Mouse (Mus musculus): ENCODE measurements at regions not wholly inside any gene's neighbourhood (a gene's known extent, or its start where the extent isn't known, plus 50 kb on each side); places are given as distances from the start of the nearest gene placed in this dataset.
A peak's percentile ranks its signal among the peaks of the same experiment; 100 is the strongest.

DNA sequence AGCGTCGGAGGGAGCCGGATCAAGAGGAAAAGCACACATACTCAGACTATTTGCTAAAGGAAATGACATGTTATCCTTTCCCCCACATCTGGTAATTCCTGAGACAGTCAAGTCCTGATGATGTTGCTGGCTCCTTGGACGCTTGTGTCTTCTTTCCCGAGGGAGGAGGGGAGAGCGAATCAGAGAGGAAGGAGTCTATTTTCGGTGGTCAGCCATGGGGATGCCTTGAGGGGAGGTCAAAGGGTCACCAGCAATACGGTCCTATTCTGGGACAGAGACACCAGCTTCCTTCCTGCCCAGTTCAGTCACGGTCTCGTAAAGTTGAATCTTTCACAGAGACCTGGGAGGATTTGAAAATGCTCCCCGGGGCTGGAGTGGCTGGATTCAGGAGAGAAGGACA lies 62.1 kb upstream of the Ahctf1 start:
- peak; percentile 64 for ATAC-seq (ENCODE audit: low FRiP score, low TSS enrichment)
- 25% methylated on average over 11 of the region's 11 CpGs for WGBS

DNA sequence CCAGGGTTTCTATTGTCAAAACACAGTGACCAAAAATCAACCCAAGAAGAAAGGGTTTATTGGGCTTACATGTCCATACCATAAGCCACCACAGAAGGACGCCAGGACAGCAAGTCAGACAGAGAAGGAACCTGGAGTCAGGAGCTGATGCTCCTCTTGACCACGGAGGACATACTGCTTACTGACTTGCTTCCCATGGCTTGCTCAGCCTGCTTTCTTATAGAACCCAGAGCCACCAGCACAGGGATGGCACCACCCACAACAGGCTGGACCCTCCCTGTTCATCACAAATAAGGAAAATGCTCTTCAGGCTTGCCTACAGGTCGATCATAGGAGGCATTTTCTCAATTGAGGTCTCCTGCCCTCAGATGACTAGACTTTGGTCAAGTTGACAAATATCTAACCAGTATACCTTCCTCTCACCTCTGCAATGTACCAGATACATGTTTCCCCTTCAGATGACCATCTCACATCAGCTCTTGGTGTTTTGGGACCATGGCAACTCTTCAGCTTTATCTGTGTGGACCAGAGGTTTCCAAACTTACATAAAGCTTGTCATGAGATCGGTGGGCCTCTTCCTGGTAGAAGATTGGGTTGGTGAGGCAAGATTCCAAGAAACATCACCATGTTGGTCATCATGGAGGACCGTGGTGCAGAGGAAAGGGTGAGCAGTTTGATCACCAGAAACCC lies 61.2 kb upstream of the Ahctf1 start:
- Histone ChIP-seq H3K9ac (replicated peaks; ENCODE audit: low read length) (no peak overlapping the region), H3K4me3 (ENCODE audit: low read length) (no peak overlapping the region), H3K9me3 (ENCODE audit: low read length) (no peaks in the 10 kb centered on the region), H3K4me2 (replicated peaks; ENCODE audit: low read depth, low read length) (no peak overlapping the region), H3K27ac (ENCODE audit: low read length) (no peak overlapping the region), H3K27me3 (ENCODE audit: insufficient read depth, low read length) (no peaks in the 10 kb centered on the region), H3K4me1 (ENCODE audit: insufficient read depth, low read length) (peaks cover 18% of the 10 kb centered on the region), H3K36me3 (ENCODE audit: insufficient read depth, low read length) (no peaks in the 10 kb centered on the region)
- WGBS, result 90% methylated on average over 5 of the region's 5 CpGs
- ATAC-seq (ENCODE audit: low FRiP score, low TSS enrichment), result no peak

More for the DNA sequence above, 62.1 kb upstream of the Ahctf1 start:
- Histone ChIP-seq H3K27ac (ENCODE audit: low read length) (peak overlapping the region; percentile 93), H3K9me3 (ENCODE audit: low read length) (no peaks in the 10 kb centered on the region), H3K36me3 (ENCODE audit: insufficient read depth, low read length) (no peaks in the 10 kb centered on the region), H3K9ac (replicated peaks; ENCODE audit: low read length) (peak overlapping the region; percentile 42), H3K4me3 (ENCODE audit: low read length) (no peak overlapping the region), H3K4me2 (replicated peaks; ENCODE audit: low read depth, low read length) (peak overlapping the region; percentile 26), H3K27me3 (ENCODE audit: insufficient read depth, low read length) (no peaks in the 10 kb centered on the region), H3K4me1 (ENCODE audit: insufficient read depth, low read length) (peaks cover 16% of the 10 kb centered on the region)

DNA sequence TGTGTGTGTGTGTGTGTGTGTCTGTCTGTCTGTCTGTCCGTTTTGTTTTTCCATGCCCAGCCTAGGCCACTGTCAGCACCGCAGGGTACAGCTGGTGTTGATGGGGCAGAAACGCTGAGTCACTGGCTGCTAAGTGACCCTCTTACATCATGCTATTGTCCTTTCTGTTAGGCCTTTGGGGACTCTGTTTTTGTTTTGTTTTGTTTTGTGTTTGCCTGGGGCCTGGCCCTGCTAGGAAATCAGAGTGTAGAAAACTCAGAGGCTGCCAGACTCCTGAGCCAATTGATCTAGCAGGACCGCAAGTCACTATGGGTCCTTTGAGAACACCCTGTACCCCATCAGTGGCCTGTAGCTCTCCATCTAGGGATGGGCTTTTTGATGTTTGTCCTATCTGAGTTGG lies 59.9 kb upstream of the Ahctf1 start:
- H3K4me3 ChIP-seq (ENCODE audit: low read length), result no peak overlapping the region
- WGBS, result 67% methylated on average over 4 of the region's 4 CpGs
- H3K4me2 ChIP-seq (replicated peaks; ENCODE audit: low read depth, low read length), result no peak overlapping the region
- H3K9me3 ChIP-seq (ENCODE audit: low read length), result no peaks in the 10 kb centered on the region
- ATAC-seq (ENCODE audit: low FRiP score, low TSS enrichment), result no peak
- H3K4me1 ChIP-seq (ENCODE audit: insufficient read depth, low read length), result peaks cover 21% of the 10 kb centered on the region
- H3K27me3 ChIP-seq (ENCODE audit: insufficient read depth, low read length), result no peaks in the 10 kb centered on the region
- H3K36me3 ChIP-seq (ENCODE audit: insufficient read depth, low read length), result no peaks in the 10 kb centered on the region
- H3K27ac ChIP-seq (ENCODE audit: low read length), result no peak overlapping the region
- H3K9ac ChIP-seq (replicated peaks; ENCODE audit: low read length), result no peak overlapping the region

DNA sequence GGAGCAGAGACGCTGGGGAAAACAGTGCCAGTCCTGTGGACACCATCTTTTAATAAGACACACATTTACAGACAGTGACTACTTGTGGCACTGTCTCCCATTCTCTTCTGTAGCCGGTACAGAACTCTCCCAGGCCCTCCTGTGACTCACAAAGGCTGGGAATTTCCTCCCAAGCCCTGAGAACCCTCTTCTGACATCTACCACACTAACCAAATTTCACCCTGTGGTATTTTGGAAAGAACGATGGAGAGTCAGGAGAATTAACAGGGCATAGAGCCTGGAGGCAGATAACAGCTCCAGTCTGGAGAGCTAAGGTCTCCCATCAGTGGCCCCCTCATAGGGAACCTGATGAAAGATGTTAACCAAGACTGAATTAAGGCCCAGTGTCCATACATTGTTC lies 59.5 kb upstream of the Ahctf1 start:
- H3K9ac ChIP-seq (replicated peaks; ENCODE audit: low read length), result no peak overlapping the region
- H3K4me3 ChIP-seq (ENCODE audit: low read length), result no peak overlapping the region
- no peak for ATAC-seq (ENCODE audit: low FRiP score, low TSS enrichment)
- 75% methylated on average over 3 of the region's 3 CpGs for WGBS
- H3K27me3 ChIP-seq (ENCODE audit: insufficient read depth, low read length), result no peaks in the 10 kb centered on the region
- H3K4me2 ChIP-seq (replicated peaks; ENCODE audit: low read depth, low read length), result no peak overlapping the region
- H3K9me3 ChIP-seq (ENCODE audit: low read length), result no peaks in the 10 kb centered on the region
- H3K27ac ChIP-seq (ENCODE audit: low read length), result no peak overlapping the region
- H3K36me3 ChIP-seq (ENCODE audit: insufficient read depth, low read length), result no peaks in the 10 kb centered on the region
- peaks cover 21% of the 10 kb centered on the region for H3K4me1 ChIP-seq (ENCODE audit: insufficient read depth, low read length)

DNA sequence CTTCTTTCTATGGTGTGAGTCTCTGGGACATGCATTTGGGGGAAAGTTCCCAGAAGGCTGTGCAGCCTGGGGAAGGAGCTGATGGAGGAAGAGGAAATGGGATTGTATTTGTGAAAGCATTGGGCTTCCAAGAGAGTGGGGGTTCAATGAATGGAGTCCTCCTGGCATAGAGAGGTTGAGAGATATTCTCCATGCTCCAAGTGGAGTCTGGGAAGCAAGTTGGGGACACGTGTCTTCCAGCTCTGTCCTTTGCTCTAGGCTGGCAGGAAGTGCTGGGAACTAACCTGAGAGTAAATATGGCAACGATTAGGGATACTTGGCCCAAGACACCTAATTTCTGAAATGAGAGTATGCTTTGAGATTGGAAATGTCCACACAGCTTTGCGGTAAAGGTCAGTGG lies 58.3 kb upstream of the Ahctf1 start:
- H3K4me2 ChIP-seq (replicated peaks; ENCODE audit: low read depth, low read length), result no peak overlapping the region
- no peak overlapping the region for H3K4me3 ChIP-seq (ENCODE audit: low read length)
- no peak for ATAC-seq (ENCODE audit: low FRiP score, low TSS enrichment)
- H3K27ac ChIP-seq (ENCODE audit: low read length), result no peak overlapping the region
- H3K9me3 ChIP-seq (ENCODE audit: low read length), result no peaks in the 10 kb centered on the region
- no peaks in the 10 kb centered on the region for H3K36me3 ChIP-seq (ENCODE audit: insufficient read depth, low read length)
- peaks cover 16% of the 10 kb centered on the region for H3K4me1 ChIP-seq (ENCODE audit: insufficient read depth, low read length)
- H3K9ac ChIP-seq (replicated peaks; ENCODE audit: low read length), result no peak overlapping the region
- 91% methylated on average over 3 of the region's 3 CpGs for WGBS
- H3K27me3 ChIP-seq (ENCODE audit: insufficient read depth, low read length), result no peaks in the 10 kb centered on the region

DNA sequence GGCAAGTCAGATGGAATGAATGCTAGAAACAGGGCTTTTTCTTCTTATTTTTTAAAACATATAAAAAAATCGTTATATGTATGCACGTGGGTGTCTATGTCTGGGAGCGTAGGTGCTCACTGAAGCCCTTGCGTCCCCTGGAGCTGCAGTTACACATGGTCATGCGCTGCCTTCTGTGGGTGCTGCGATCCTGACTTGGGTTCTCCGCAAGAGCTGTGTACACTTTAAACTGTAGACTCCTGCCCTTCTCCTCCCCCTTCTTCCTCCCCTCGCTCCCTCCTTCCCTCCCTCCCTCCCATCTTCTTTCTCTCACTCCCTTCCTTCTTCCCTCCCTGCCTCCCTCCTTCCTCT lies 56.0 kb upstream of the Ahctf1 start:
- Histone ChIP-seq H3K9ac (replicated peaks; ENCODE audit: low read length) (no peak overlapping the region), H3K4me3 (ENCODE audit: low read length) (no peak overlapping the region), H3K4me1 (ENCODE audit: insufficient read depth, low read length) (peaks cover 5% of the 10 kb centered on the region; the same call in 1 of the 2 replicates), H3K27ac (ENCODE audit: low read length) (no peak overlapping the region), H3K36me3 (ENCODE audit: insufficient read depth, low read length) (no peaks in the 10 kb centered on the region), H3K27me3 (ENCODE audit: insufficient read depth, low read length) (no peaks in the 10 kb centered on the region), H3K4me2 (replicated peaks; ENCODE audit: low read depth, low read length) (no peak overlapping the region), H3K9me3 (ENCODE audit: low read length) (no peaks in the 10 kb centered on the region)
- 76% methylated on average over 8 of the region's 8 CpGs for WGBS
- peak; percentile 72 for ATAC-seq (ENCODE audit: low FRiP score, low TSS enrichment)

DNA sequence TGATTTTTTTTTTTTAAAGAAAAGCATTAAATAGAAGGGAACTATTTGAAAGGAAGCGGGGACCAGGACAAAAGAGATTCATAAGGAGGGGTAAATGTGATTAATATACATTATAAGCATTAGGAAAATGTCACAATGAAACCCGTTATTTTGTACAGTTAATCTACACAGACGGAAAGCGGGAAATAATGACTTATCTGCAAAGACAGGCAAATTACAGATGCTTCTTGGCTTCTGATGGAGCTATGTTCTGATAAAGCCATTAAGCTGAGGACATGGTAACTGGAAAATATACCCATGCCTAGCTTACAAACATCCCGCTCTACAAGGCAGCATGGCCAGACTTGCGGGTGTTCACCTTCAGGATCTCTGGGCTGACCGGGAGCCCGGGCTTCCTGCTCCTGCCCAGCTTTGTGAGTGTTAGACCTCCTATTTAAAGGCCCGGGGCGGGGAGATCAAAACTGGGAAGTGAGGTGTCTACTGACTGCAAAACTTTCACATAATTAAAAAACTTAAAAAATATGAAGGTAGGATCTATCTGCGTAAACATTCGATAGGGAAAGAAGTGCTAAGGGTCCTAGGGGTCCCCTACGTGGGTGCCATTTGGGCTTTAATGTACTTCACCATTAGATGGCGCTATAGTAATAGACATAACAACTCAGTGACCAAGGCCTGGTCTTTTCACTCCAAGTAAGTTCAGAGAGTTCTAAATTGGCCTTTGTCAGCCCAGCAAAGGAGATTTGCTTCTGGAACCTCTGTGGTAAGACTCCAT lies 55.5 kb upstream of the Ahctf1 start:
- no peak overlapping the region for H3K27ac ChIP-seq (ENCODE audit: low read length)
- peaks cover 8% of the 10 kb centered on the region; the same call in 1 of the 2 replicates for H3K4me1 ChIP-seq (ENCODE audit: insufficient read depth, low read length)
- no peaks in the 10 kb centered on the region for H3K27me3 ChIP-seq (ENCODE audit: insufficient read depth, low read length)
- H3K9ac ChIP-seq (replicated peaks; ENCODE audit: low read length), result peak overlapping the region; percentile 50; the same call in 1 of the 2 replicates
- peak overlapping the region; percentile 33 for H3K4me2 ChIP-seq (replicated peaks; ENCODE audit: low read depth, low read length)
- no peaks in the 10 kb centered on the region for H3K36me3 ChIP-seq (ENCODE audit: insufficient read depth, low read length)
- peak; percentile 83 for ATAC-seq (ENCODE audit: low FRiP score, low TSS enrichment)
- WGBS, result 43% methylated on average over 14 of the region's 14 CpGs
- no peak overlapping the region for H3K4me3 ChIP-seq (ENCODE audit: low read length)
- no peaks in the 10 kb centered on the region for H3K9me3 ChIP-seq (ENCODE audit: low read length)

DNA sequence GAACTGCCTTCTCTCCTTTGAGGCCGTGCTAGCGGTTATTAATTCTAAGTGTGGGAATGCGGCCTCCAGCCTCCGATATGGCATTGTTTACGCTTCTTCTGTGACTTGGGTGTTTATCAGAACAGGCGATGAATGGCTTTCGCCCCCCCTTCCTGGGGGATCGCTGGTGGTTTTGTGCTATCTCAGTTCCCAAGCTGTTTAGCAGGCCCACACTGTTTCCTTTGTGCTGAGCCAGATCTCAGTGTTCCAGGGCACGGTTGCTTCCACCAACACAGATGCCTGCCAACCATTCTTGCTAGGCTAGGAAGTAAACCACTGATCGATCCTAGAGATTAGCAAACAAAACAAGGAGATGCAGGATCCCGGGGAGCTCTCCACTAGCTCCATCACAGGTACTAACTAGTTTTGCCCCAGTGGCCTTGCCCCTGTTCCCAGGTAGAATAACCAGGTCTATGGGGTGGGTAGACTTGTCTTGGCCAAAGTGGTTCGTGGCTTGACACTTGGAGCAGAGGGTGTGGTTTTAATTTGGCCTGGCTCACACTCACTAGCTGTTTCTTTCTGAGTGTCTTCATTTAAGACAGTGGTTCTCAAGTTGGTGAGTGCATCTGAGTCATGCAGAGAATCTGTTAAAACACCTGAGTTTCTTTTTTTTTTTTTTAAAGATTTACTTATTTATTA lies 50.9 kb upstream of the Ahctf1 start:
- Histone ChIP-seq H3K4me3 (ENCODE audit: low read length) (no peak overlapping the region), H3K27me3 (ENCODE audit: insufficient read depth, low read length) (no peaks in the 10 kb centered on the region), H3K4me2 (replicated peaks; ENCODE audit: low read depth, low read length) (no peak overlapping the region), H3K27ac (ENCODE audit: low read length) (no peak overlapping the region), H3K4me1 (ENCODE audit: insufficient read depth, low read length) (0 out of 2 replicates have a peak, but pooled peaks cover 5% of the 10 kb centered on the region), H3K36me3 (ENCODE audit: insufficient read depth, low read length) (no peaks in the 10 kb centered on the region), H3K9me3 (ENCODE audit: low read length) (no peaks in the 10 kb centered on the region), H3K9ac (replicated peaks; ENCODE audit: low read length) (no peak overlapping the region)
- ATAC-seq (ENCODE audit: low FRiP score, low TSS enrichment), result no peak
- WGBS, result 56% methylated on average over 12 of the region's 12 CpGs
